In the genomic region with DNA sequence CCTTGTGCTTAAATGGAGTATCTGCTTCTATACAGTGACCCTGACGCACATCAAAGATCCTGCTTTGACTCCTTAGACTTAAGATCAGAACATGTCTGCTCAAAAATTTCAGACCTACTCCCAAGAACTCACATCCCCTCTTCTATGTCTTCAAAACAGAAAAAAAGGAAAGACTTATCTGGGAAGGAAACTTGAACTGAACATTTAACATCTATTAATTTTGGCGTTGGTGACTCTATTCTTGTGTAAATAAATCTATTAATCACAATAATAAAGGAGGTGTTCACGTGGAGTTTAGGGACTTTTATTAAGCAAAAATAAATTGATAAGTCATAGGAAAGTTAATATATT, we compare ENCODE assay signal across 7 mouse cellular contexts. TPM values are rescaled to one million over a fixed set of nuclear protein-coding genes. Genes with fewer than 3 reads are reported as not detected.
DNase-seq lines count a peak whose midpoint lies in the region; ATAC-seq and TF ChIP-seq lines count a peak whose summit lies in the region.

No protein-coding gene starts in this region.

- peak overlapping the region; percentile 71 for H3K9ac ChIP-seq in embryonic facial prominence, embryonic 15.5 days
- peak overlapping the region; percentile 98 for H3K9ac ChIP-seq in neural tube, embryonic 15.5 days (replicated peaks)

- TF ChIP-seq POLR2A in lung, adult 2 months (IDR thresholded peaks at IDR 0.05; ENCODE audit: borderline replicate concordance, extremely low read depth, low read depth, low read length): no peak

- H3K4me1 ChIP-seq in lung, adult 2 months (ENCODE audit: control insufficient read depth, insufficient read depth, low read length): 0 out of 2 replicates have a peak, but pooled peaks cover 2% of the 10 kb centered on the region
- peaks cover 27% of the 10 kb centered on the region for H3K4me1 ChIP-seq in embryonic facial prominence, embryonic 15.5 days
- H3K4me1 ChIP-seq in limb, embryonic 10.5 days: peaks cover 19% of the 10 kb centered on the region
- peaks cover 21% of the 10 kb centered on the region for H3K4me1 ChIP-seq in neural tube, embryonic 15.5 days

- 19% methylated on average over 3 of the region's 3 CpGs for WGBS in lung, adult 2 months
- WGBS in embryonic facial prominence, embryonic 15.5 days: 27% methylated on average over 3 of the region's 3 CpGs
- WGBS in limb, embryonic 10.5 days: 36% methylated on average over 3 of the region's 3 CpGs
- WGBS in neural tube, embryonic 15.5 days: 18% methylated on average over 3 of the region's 3 CpGs

- H3K36me3 ChIP-seq in embryonic facial prominence, embryonic 15.5 days: 0 out of 2 replicates have a peak, but pooled peaks cover 13% of the 10 kb centered on the region
- H3K36me3 ChIP-seq in limb, embryonic 10.5 days: peaks cover 27% of the 10 kb centered on the region
- H3K36me3 ChIP-seq in neural tube, embryonic 15.5 days: peaks cover 19% of the 10 kb centered on the region

- H3K27me3 ChIP-seq in embryonic facial prominence, embryonic 15.5 days: no peaks in the 10 kb centered on the region
- H3K27me3 ChIP-seq in limb, embryonic 10.5 days (ENCODE audit: low read depth, poor library complexity, severe bottlenecking): no peaks in the 10 kb centered on the region
- H3K27me3 ChIP-seq in neural tube, embryonic 15.5 days (replicated peaks): no peaks in the 10 kb centered on the region

- peak overlapping the region; percentile 65 for H3K4me2 ChIP-seq in embryonic facial prominence, embryonic 15.5 days (replicated peaks)
- H3K4me2 ChIP-seq in neural tube, embryonic 15.5 days: peak overlapping the region; percentile 79

- no peak for ATAC-seq in embryonic facial prominence, embryonic 15.5 days (ENCODE audit: insufficient number of reproducible peaks, low FRiP score, low TSS enrichment, low read depth)
- no peak; the same call in 1 of the 2 replicates for ATAC-seq in neural tube, embryonic 15.5 days (ENCODE audit: low FRiP score)

- peak overlapping the region; percentile 96 for H3K4me3 ChIP-seq in lung, adult 2 months (replicated peaks; ENCODE audit: extremely low read depth, low read depth, low read length)
- H3K4me3 ChIP-seq in embryonic facial prominence, embryonic 15.5 days (replicated peaks): peak overlapping the region; percentile 75
- peak overlapping the region; percentile 86 for H3K4me3 ChIP-seq in limb, embryonic 10.5 days
- H3K4me3 ChIP-seq in neural tube, embryonic 15.5 days (replicated peaks): peak overlapping the region; percentile 85

- TF ChIP-seq CTCF in lung, adult 2 months (IDR thresholded peaks at IDR 0.05; ENCODE audit: insufficient read depth, low read length): no peak

- no peaks in the 10 kb centered on the region for H3K9me3 ChIP-seq in embryonic facial prominence, embryonic 15.5 days (replicated peaks)
- no peaks in the 10 kb centered on the region for H3K9me3 ChIP-seq in limb, embryonic 10.5 days (replicated peaks)
- H3K9me3 ChIP-seq in neural tube, embryonic 15.5 days (replicated peaks): no peaks in the 10 kb centered on the region

- peak overlapping the region; percentile 96 for H3K27ac ChIP-seq in embryonic facial prominence, embryonic 15.5 days (replicated peaks)
- peak overlapping the region; percentile 98 for H3K27ac ChIP-seq in limb, embryonic 10.5 days
- peak overlapping the region; percentile 94 for H3K27ac ChIP-seq in neural tube, embryonic 15.5 days (replicated peaks)

- DNase-seq in lung, adult 2 months: no peak
- DNase-seq in lung, postnatal 36 days: no peak
- DNase-seq in limb, embryonic 10.5 days (ENCODE audit: low spot score): no peak
- DNase-seq in MN1 (ENCODE audit: low spot score): no peak
- DNase-seq in adrenal gland, adult (ENCODE audit: inconsistent age in 2 of 2, low spot score in 1 of 2): no peak

RNA-seq across cellular contexts. Expression of gene Adprh, which starts 0.7 kb away (rescaled TPM):
- 27.0 and 29.4 TPM in 2 replicates for polyA plus RNA-seq in lung, adult 2 months (2012; rRNA removed)
- polyA plus RNA-seq in embryonic facial prominence, embryonic 15.5 days (2015; fragmentation: Nextera tagmentation; extraction: Ambion mirVana): 105 and 109 TPM in 2 replicates
- polyA plus RNA-seq in limb, embryonic 10.5 days (2016; fragmentation: Nextera tagmentation; extraction: Ambion mirVana): 153 and 159 TPM in 2 replicates
- 142 and 153 TPM in 2 replicates for polyA plus RNA-seq in neural tube, embryonic 15.5 days (2015; fragmentation: Nextera tagmentation; extraction: Ambion mirVana)

RNA-seq across cellular contexts. Expression of gene Cd80, which starts 2.2 kb away (rescaled TPM):
- polyA plus RNA-seq in lung, adult 2 months (2012; rRNA removed): 0.35 and 0.98 TPM in 2 replicates
- 0.21 and 0.41 TPM in 2 replicates for polyA plus RNA-seq in embryonic facial prominence, embryonic 15.5 days (2015; fragmentation: Nextera tagmentation; extraction: Ambion mirVana)
- 0.29 and 0.53 TPM in 2 replicates for polyA plus RNA-seq in limb, embryonic 10.5 days (2016; fragmentation: Nextera tagmentation; extraction: Ambion mirVana)
- polyA plus RNA-seq in neural tube, embryonic 15.5 days (2015; fragmentation: Nextera tagmentation; extraction: Ambion mirVana): 0.37 and 0.44 TPM in 2 replicates

RNA-seq across cellular contexts. Expression of gene Pla1a, which starts 20.2 kb away (rescaled TPM):
- polyA plus RNA-seq in lung, adult 2 months (2012; rRNA removed): 1.6 and 2.0 TPM in 2 replicates
- polyA plus RNA-seq in embryonic facial prominence, embryonic 15.5 days (2015; fragmentation: Nextera tagmentation; extraction: Ambion mirVana): 0.49 and 0.60 TPM in 2 replicates
- polyA plus RNA-seq in limb, embryonic 10.5 days (2016; fragmentation: Nextera tagmentation; extraction: Ambion mirVana): 0.11 TPM in 1 of 2 replicates, not detected in the other
- 1.2 and 1.4 TPM in 2 replicates for polyA plus RNA-seq in neural tube, embryonic 15.5 days (2015; fragmentation: Nextera tagmentation; extraction: Ambion mirVana)
